Mouse (Mus musculus) liver, embryonic 15.5 days (tissue): ENCODE data around the gene 4932438A13Rik. TPM values are rescaled to one million over a fixed set of nuclear protein-coding genes. Genes with fewer than 3 reads are reported as not detected.
A peak's percentile ranks its signal among the peaks of the same experiment; 100 is the strongest.

ENCODE experiments used
- ATAC-seq: fragments of 200-750 bp; cut with Nextera tagmentation; 2 replicates; pipeline ENCODE4 v1.8.0; 2017; ENCODE audit warnings: moderate number of reproducible peaks, mild to moderate bottlenecking, moderate library complexity; ENCODE audit not compliant: insufficient read depth
- H3K27ac ChIP-seq: fragments of 300-500 bp; sonication (generic); replicated peaks from 2 replicates; pipeline ENCODE4 v1.5.1; 2015; ENCODE audit warnings: mild to moderate bottlenecking, inconsistent platforms
- H3K27me3 ChIP-seq: fragments of 300-500 bp; sonication (generic); 2 replicates; pipeline ENCODE4 v1.6.1; 2015; ENCODE audit warnings: mild to moderate bottlenecking, inconsistent platforms
- H3K36me3 ChIP-seq: fragments of 300-500 bp; sonication (generic); replicated peaks from 2 replicates; pipeline ENCODE4 v1.6.1; 2015; ENCODE audit warnings: moderate library complexity, mild to moderate bottlenecking, inconsistent platforms
- H3K4me1 ChIP-seq: fragments of 300-500 bp; sonication (generic); replicated peaks from 2 replicates; pipeline ENCODE4 v1.6.1; 2015; ENCODE audit warnings: inconsistent platforms
- H3K4me2 ChIP-seq: fragments of 300-500 bp; sonication (generic); 2 replicates; pipeline ENCODE4 v1.6.1; 2015; ENCODE audit warnings: moderate library complexity, mild to moderate bottlenecking, inconsistent platforms
- H3K4me3 ChIP-seq: fragments of 300-500 bp; sonication (generic); replicated peaks from 2 replicates; pipeline ENCODE4 v1.5.1; 2015; ENCODE audit warnings: mild to moderate bottlenecking, inconsistent platforms
- H3K9ac ChIP-seq: fragments of 300-500 bp; sonication (generic); 2 replicates; pipeline ENCODE4 v1.6.1; 2015; ENCODE audit warnings: moderate library complexity, mild to moderate bottlenecking, inconsistent platforms
- H3K9me3 ChIP-seq: fragments of 300-500 bp; sonication (generic); replicated peaks from 2 replicates; pipeline ENCODE4 v1.6.1; 2016; ENCODE audit warnings: inconsistent platforms
- WGBS: fragments of 180-500 bp; shearing (Covaris S2); methylation state at CpG from one replicate; pipeline ENCODE4 v1.1.7; 2015; ENCODE audit warnings: mixed read lengths; ENCODE audit not compliant: insufficient replicate concordance; 5-methylcytosine and 5-hydroxymethylcytosine counted together
- polyA plus RNA-seq: library from polyadenylated mRNA; unstranded; fragments of >200 nt; fragmentation: Nextera tagmentation; extraction: Ambion mirVana; gene quantifications from 2 replicates; pipeline ENCODE4 v1.2.1, GENCODE M21; 2015

Gene 4932438A13Rik
- polyA plus RNA-seq, 1 experiment from 2014 or later, result 12.5 TPM

- Histone ChIP-seq H3K9ac (no peak overlapping the region), H3K9me3 (no peaks in the 10 kb centered on the region), H3K27ac (no peak overlapping the region), H3K4me2 (no peak overlapping the region), H3K4me3 (no peak overlapping the region), H3K36me3 (no peaks in the 10 kb centered on the region), H3K27me3 (no peaks in the 10 kb centered on the region), H3K4me1 (no peaks in the 10 kb centered on the region)
- no peak for ATAC-seq
- WGBS, result 67% methylated on average over 7 of the region's 7 CpGs
Measured at GRCm38 (mm10) chr3:36836833-36837232, 26.1 kb upstream of the 4932438A13Rik start.

GRCm38 (mm10) chr3:36840650-36841555, 22.0 kb upstream of the 4932438A13Rik start:
- no peak overlapping the region; the same call in 1 of the 2 replicates for H3K4me2 ChIP-seq
- H3K36me3 ChIP-seq, result no peaks in the 10 kb centered on the region
- no peaks in the 10 kb centered on the region for H3K4me1 ChIP-seq
- no peaks in the 10 kb centered on the region for H3K27me3 ChIP-seq
- H3K9me3 ChIP-seq, result no peaks in the 10 kb centered on the region
- H3K27ac ChIP-seq, result no peak overlapping the region
- no peak overlapping the region for H3K9ac ChIP-seq
- 11% methylated on average over 11 of the region's 12 CpGs for WGBS
- H3K4me3 ChIP-seq, result no peak overlapping the region
- no peak for ATAC-seq

GRCm38 (mm10) chr3:36853733-36854440, 9.0 kb upstream of the 4932438A13Rik start:
- H3K4me3 ChIP-seq, result peak overlapping the region; percentile 23
- H3K27ac ChIP-seq, result 0 out of 2 replicates have a peak overlapping the region, but pooled peaks have one; percentile 41
- ATAC-seq, result peak; percentile 57; the same call in 1 of the 2 replicates
- H3K4me1 ChIP-seq, result no peaks in the 10 kb centered on the region
- no peaks in the 10 kb centered on the region for H3K27me3 ChIP-seq
- no peak overlapping the region for H3K9ac ChIP-seq
- no peaks in the 10 kb centered on the region for H3K9me3 ChIP-seq
- H3K4me2 ChIP-seq, result peak overlapping the region; percentile 56
- 9% methylated on average over 10 of the region's 10 CpGs for WGBS
- H3K36me3 ChIP-seq, result no peaks in the 10 kb centered on the region

GRCm38 (mm10) chr3:36861411-36862410, 1.2 kb upstream of the 4932438A13Rik start:
- H3K27me3 ChIP-seq, result no peaks in the 10 kb centered on the region
- 0 out of 2 replicates have a peak overlapping the region, but pooled peaks have one; percentile 27 for H3K9ac ChIP-seq
- H3K27ac ChIP-seq, result peak overlapping the region; percentile 89; the same call in 1 of the 2 replicates
- H3K4me2 ChIP-seq, result peak overlapping the region; percentile 86
- peak overlapping the region; percentile 90 for H3K4me3 ChIP-seq
- no peaks in the 10 kb centered on the region for H3K9me3 ChIP-seq
- H3K4me1 ChIP-seq, result peaks cover 22% of the 10 kb centered on the region
- no peak for ATAC-seq
- 60% methylated on average over 3 of the region's 3 CpGs for WGBS
- H3K36me3 ChIP-seq, result peaks cover 19% of the 10 kb centered on the region

- Histone ChIP-seq H3K4me1 (peaks cover 22% of the 10 kb centered on the region), H3K27me3 (no peaks in the 10 kb centered on the region), H3K9me3 (no peaks in the 10 kb centered on the region), H3K36me3 (peaks cover 24% of the 10 kb centered on the region), H3K4me3 (peak overlapping the region; percentile 90), H3K9ac (peak overlapping the region; percentile 91), H3K4me2 (peak overlapping the region; percentile 86), H3K27ac (peak overlapping the region; percentile 89)
- peak; percentile 56 for ATAC-seq
- under 1% methylated on average over 23 of the region's 23 CpGs for WGBS
Measured at GRCm38 (mm10) chr3:36863427-36863826, 523 bp downstream of the 4932438A13Rik start.

GRCm38 (mm10) chr3:36863881-36864280, 977 bp downstream of the 4932438A13Rik start:
- Histone ChIP-seq H3K27me3 (no peaks in the 10 kb centered on the region), H3K4me1 (peaks cover 22% of the 10 kb centered on the region), H3K4me3 (peak overlapping the region; percentile 90), H3K27ac (no peak overlapping the region), H3K36me3 (peaks cover 24% of the 10 kb centered on the region), H3K4me2 (peak overlapping the region; percentile 86), H3K9ac (peak overlapping the region; percentile 91), H3K9me3 (no peaks in the 10 kb centered on the region)
- no peak for ATAC-seq
- WGBS, result 58% methylated on average over 4 of the region's 4 CpGs

- WGBS, result 89% methylated on average over 4 of the region's 4 CpGs
- Histone ChIP-seq H3K27ac (no peak overlapping the region), H3K4me1 (peaks cover 22% of the 10 kb centered on the region), H3K9ac (no peak overlapping the region), H3K4me2 (no peak overlapping the region), H3K27me3 (no peaks in the 10 kb centered on the region), H3K4me3 (no peak overlapping the region), H3K9me3 (no peaks in the 10 kb centered on the region), H3K36me3 (peaks cover 24% of the 10 kb centered on the region)
- no peak for ATAC-seq
Measured at GRCm38 (mm10) chr3:36864466-36864865, 1.6 kb downstream of the 4932438A13Rik start.

GRCm38 (mm10) chr3:36905372-36905771, 42.5 kb downstream of the 4932438A13Rik start:
- peaks cover 10% of the 10 kb centered on the region for H3K36me3 ChIP-seq
- 95% methylated on average over 3 of the region's 3 CpGs for WGBS
- no peak for ATAC-seq

GRCm38 (mm10) chr3:36917832-36918231, 54.9 kb downstream of the 4932438A13Rik start:
- peak; percentile 40; the same call in 1 of the 2 replicates for ATAC-seq
- Histone ChIP-seq H3K27ac (peak overlapping the region; percentile 65), H3K4me1 (no peaks in the 10 kb centered on the region), H3K4me2 (no peak overlapping the region), H3K9me3 (no peaks in the 10 kb centered on the region), H3K27me3 (no peaks in the 10 kb centered on the region), H3K9ac (no peak overlapping the region), H3K36me3 (peaks cover 18% of the 10 kb centered on the region), H3K4me3 (no peak overlapping the region)
- WGBS, result 64% methylated on average over 2 of the region's 2 CpGs

More at GRCm38 (mm10) chr3:36905372-36905771, 42.5 kb downstream of the 4932438A13Rik start:
- H3K9ac ChIP-seq, result no peak overlapping the region
- H3K9me3 ChIP-seq, result no peaks in the 10 kb centered on the region
- no peaks in the 10 kb centered on the region for H3K4me1 ChIP-seq
- no peak overlapping the region for H3K4me2 ChIP-seq
- H3K4me3 ChIP-seq, result no peak overlapping the region
- H3K27ac ChIP-seq, result no peak overlapping the region
- no peaks in the 10 kb centered on the region for H3K27me3 ChIP-seq

GRCm38 (mm10) chr3:36918322-36918721, 55.4 kb downstream of the 4932438A13Rik start:
- Histone ChIP-seq H3K27ac (peak overlapping the region; percentile 65; the same call in 1 of the 2 replicates), H3K9ac (no peak overlapping the region), H3K9me3 (no peaks in the 10 kb centered on the region), H3K4me1 (no peaks in the 10 kb centered on the region), H3K4me3 (no peak overlapping the region), H3K36me3 (peaks cover 18% of the 10 kb centered on the region), H3K27me3 (no peaks in the 10 kb centered on the region), H3K4me2 (no peak overlapping the region)
- ATAC-seq, result peak; percentile 73; the same call in 1 of the 2 replicates
- 78% methylated on average over 4 of the region's 4 CpGs for WGBS
